Mouse (Mus musculus): Measurements from ENCODE around the gene Chst13. TPM values are rescaled to one million over a fixed set of nuclear protein-coding genes. Genes with fewer than 3 reads are reported as not detected.

Chst13 gene
- polyA plus RNA-seq, 1 experiment from 2014 or later = 0.17 TPM

- Histone ChIP-seq H3K36me3 (no peaks in the 10 kb centered on the region), H3K4me1 (no peaks in the 10 kb centered on the region), H3K27me3 (no peaks in the 10 kb centered on the region), H3K4me2 (replicated peaks) (no peak overlapping the region), H3K4me3 (no peak overlapping the region), H3K9ac (no peak overlapping the region), H3K27ac (no peak overlapping the region), H3K9me3 (replicated peaks) (no peaks in the 10 kb centered on the region)
- ATAC-seq (ENCODE audit: low FRiP score) = no peak
- WGBS = 75% methylated on average over 4 of the region's 4 CpGs
Observed at GRCm38 (mm10) chr6:90347183-90347582, 22.2 kb upstream of the Chst13 start.

GRCm38 (mm10) chr6:90342343-90342742, 17.4 kb upstream of the Chst13 start:
- Histone ChIP-seq H3K27me3 (no peaks in the 10 kb centered on the region), H3K36me3 (no peaks in the 10 kb centered on the region), H3K4me1 (no peaks in the 10 kb centered on the region), H3K9ac (no peak overlapping the region), H3K4me2 (replicated peaks) (no peak overlapping the region), H3K27ac (no peak overlapping the region), H3K4me3 (no peak overlapping the region), H3K9me3 (replicated peaks) (no peaks in the 10 kb centered on the region)
- no peak for ATAC-seq (ENCODE audit: low FRiP score)
- 80% methylated on average over 2 of the region's 2 CpGs for WGBS

- no peak overlapping the region for H3K4me3 ChIP-seq
- H3K9me3 ChIP-seq (replicated peaks) = no peaks in the 10 kb centered on the region
- no peak overlapping the region for H3K4me2 ChIP-seq (replicated peaks)
- no peak overlapping the region for H3K9ac ChIP-seq
- H3K36me3 ChIP-seq = no peaks in the 10 kb centered on the region
- 90% methylated on average over 3 of the region's 3 CpGs for WGBS
- no peak overlapping the region for H3K27ac ChIP-seq
- no peak for ATAC-seq (ENCODE audit: low FRiP score)
- H3K4me1 ChIP-seq = no peaks in the 10 kb centered on the region
- no peaks in the 10 kb centered on the region for H3K27me3 ChIP-seq
Observed at GRCm38 (mm10) chr6:90334244-90334643, 9.3 kb upstream of the Chst13 start.

GRCm38 (mm10) chr6:90332561-90333425, 7.8 kb upstream of the Chst13 start, which contains the start of gene Uroc1:
TSS of gene Uroc1 (plus strand) at chr6:90333284.
- no peaks in the 10 kb centered on the region for H3K9me3 ChIP-seq (replicated peaks)
- 90% methylated on average over 7 of the region's 7 CpGs for WGBS
- H3K4me2 ChIP-seq (replicated peaks) = no peak within 1 kb of the TSS
- H3K36me3 ChIP-seq = no peaks in the 10 kb centered on the region
- no peak within 1 kb of the TSS for H3K4me3 ChIP-seq
- ATAC-seq (ENCODE audit: low FRiP score) = no peak
- H3K9ac ChIP-seq = no peak within 1 kb of the TSS
- H3K27me3 ChIP-seq = no peaks in the 10 kb centered on the region
- H3K27ac ChIP-seq = no peak within 1 kb of the TSS
- H3K4me1 ChIP-seq = no peaks in the 10 kb centered on the region

- Histone ChIP-seq H3K27me3 (peaks cover 4% of the 10 kb centered on the region; the same call in 1 of the 2 replicates), H3K27ac (no peak overlapping the region), H3K9me3 (replicated peaks) (no peaks in the 10 kb centered on the region), H3K4me3 (no peak overlapping the region), H3K4me1 (peaks cover 3% of the 10 kb centered on the region; the same call in 1 of the 2 replicates), H3K4me2 (replicated peaks) (no peak overlapping the region), H3K9ac (no peak overlapping the region), H3K36me3 (no peaks in the 10 kb centered on the region)
- 53% methylated on average over 1 of the region's 1 CpGs for WGBS
- peak; percentile 30; the same call in 1 of the 2 replicates for ATAC-seq (ENCODE audit: low FRiP score)
Observed at GRCm38 (mm10) chr6:90329953-90330352, 5.0 kb upstream of the Chst13 start.

- H3K9ac ChIP-seq = no peak overlapping the region
- WGBS = 30% methylated on average over 6 of the region's 6 CpGs
- peaks cover 7% of the 10 kb centered on the region; the same call in 1 of the 2 replicates for H3K27me3 ChIP-seq
- no peaks in the 10 kb centered on the region for H3K9me3 ChIP-seq (replicated peaks)
- no peaks in the 10 kb centered on the region for H3K36me3 ChIP-seq
- peaks cover 6% of the 10 kb centered on the region; the same call in 1 of the 2 replicates for H3K4me1 ChIP-seq
- no peak for ATAC-seq (ENCODE audit: low FRiP score)
- no peak overlapping the region for H3K4me2 ChIP-seq (replicated peaks)
- H3K27ac ChIP-seq = no peak overlapping the region
- no peak overlapping the region for H3K4me3 ChIP-seq
Observed at GRCm38 (mm10) chr6:90327670-90328069, 2.7 kb upstream of the Chst13 start.

- no peak overlapping the region for H3K27ac ChIP-seq
- H3K9me3 ChIP-seq (replicated peaks) = no peaks in the 10 kb centered on the region
- no peaks in the 10 kb centered on the region for H3K36me3 ChIP-seq
- H3K4me1 ChIP-seq = peaks cover 6% of the 10 kb centered on the region; the same call in 1 of the 2 replicates
- 0 out of 2 replicates have a peak overlapping the region, but pooled peaks have one; percentile 11 for H3K4me3 ChIP-seq
- H3K4me2 ChIP-seq (replicated peaks) = no peak overlapping the region
- no peak for ATAC-seq (ENCODE audit: low FRiP score)
- 65% methylated on average over 3 of the region's 3 CpGs for WGBS
- peaks cover 7% of the 10 kb centered on the region; the same call in 1 of the 2 replicates for H3K27me3 ChIP-seq
- H3K9ac ChIP-seq = no peak overlapping the region
Observed at GRCm38 (mm10) chr6:90324463-90324862, 522 bp downstream of the Chst13 start.

GRCm38 (mm10) chr6:90324026-90324425, 959 bp downstream of the Chst13 start:
- Histone ChIP-seq H3K36me3 (no peaks in the 10 kb centered on the region), H3K9me3 (replicated peaks) (no peaks in the 10 kb centered on the region), H3K27ac (no peak overlapping the region), H3K4me3 (no peak overlapping the region), H3K9ac (no peak overlapping the region), H3K4me1 (peaks cover 6% of the 10 kb centered on the region; the same call in 1 of the 2 replicates), H3K4me2 (replicated peaks) (no peak overlapping the region), H3K27me3 (peaks cover 7% of the 10 kb centered on the region; the same call in 1 of the 2 replicates)
- WGBS = 73% methylated on average over 3 of the region's 3 CpGs
- no peak for ATAC-seq (ENCODE audit: low FRiP score)

- Histone ChIP-seq H3K9me3 (replicated peaks) (no peaks in the 10 kb centered on the region), H3K36me3 (no peaks in the 10 kb centered on the region), H3K27me3 (peaks cover 7% of the 10 kb centered on the region; the same call in 1 of the 2 replicates), H3K4me3 (no peak overlapping the region), H3K4me1 (peaks cover 6% of the 10 kb centered on the region; the same call in 1 of the 2 replicates), H3K4me2 (replicated peaks) (no peak overlapping the region), H3K9ac (no peak overlapping the region), H3K27ac (no peak overlapping the region)
- WGBS = 60% methylated on average over 4 of the region's 4 CpGs
- no peak for ATAC-seq (ENCODE audit: low FRiP score)
Observed at GRCm38 (mm10) chr6:90321811-90322210, 3.2 kb downstream of the Chst13 start.

GRCm38 (mm10) chr6:90320429-90320828, 4.6 kb downstream of the Chst13 start:
- WGBS = 89% methylated on average over 5 of the region's 5 CpGs
- H3K36me3 ChIP-seq = no peaks in the 10 kb centered on the region
- no peaks in the 10 kb centered on the region for H3K9me3 ChIP-seq (replicated peaks)

GRCm38 (mm10) chr6:90319475-90320191, 5.4 kb downstream of the Chst13 start:
- H3K4me3 ChIP-seq = no peak overlapping the region
- no peak overlapping the region for H3K9ac ChIP-seq
- H3K4me2 ChIP-seq (replicated peaks) = no peak overlapping the region
- no peak overlapping the region for H3K27ac ChIP-seq
- WGBS = 82% methylated on average over 7 of the region's 7 CpGs
- H3K9me3 ChIP-seq (replicated peaks) = no peaks in the 10 kb centered on the region
- no peak for ATAC-seq (ENCODE audit: low FRiP score)
- no peaks in the 10 kb centered on the region for H3K36me3 ChIP-seq
- no peaks in the 10 kb centered on the region for H3K4me1 ChIP-seq
- no peaks in the 10 kb centered on the region for H3K27me3 ChIP-seq

More at GRCm38 (mm10) chr6:90320429-90320828, 4.6 kb downstream of the Chst13 start:
- Histone ChIP-seq H3K9ac (no peak overlapping the region), H3K27me3 (peaks cover 7% of the 10 kb centered on the region; the same call in 1 of the 2 replicates), H3K4me1 (peaks cover 6% of the 10 kb centered on the region; the same call in 1 of the 2 replicates), H3K4me2 (replicated peaks) (no peak overlapping the region), H3K4me3 (no peak overlapping the region), H3K27ac (no peak overlapping the region)
- ATAC-seq (ENCODE audit: low FRiP score) = no peak

- Histone ChIP-seq H3K36me3 (no peaks in the 10 kb centered on the region), H3K9me3 (replicated peaks) (no peaks in the 10 kb centered on the region), H3K27ac (no peak overlapping the region), H3K4me2 (replicated peaks) (no peak overlapping the region), H3K27me3 (no peaks in the 10 kb centered on the region), H3K4me1 (no peaks in the 10 kb centered on the region), H3K4me3 (no peak overlapping the region), H3K9ac (no peak overlapping the region)
- WGBS = 95% methylated on average over 2 of the region's 2 CpGs
- no peak for ATAC-seq (ENCODE audit: low FRiP score)
Observed at GRCm38 (mm10) chr6:90319019-90319418, 6.0 kb downstream of the Chst13 start.

All from hindbrain, embryonic 12.5 days (tissue).